Mouse (Mus musculus) kidney, embryonic 15.5 days (tissue): ENCODE results near the gene Lrig3. TPM values are rescaled to one million over a fixed set of nuclear protein-coding genes. Genes with fewer than 3 reads are reported as not detected.

Source experiments
- ATAC-seq: fragments of 200-750 bp; cut with Nextera tagmentation; replicated peaks from 2 replicates; pipeline ENCODE4 v1.8.0; 2017; ENCODE audit warnings: moderate TSS enrichment; ENCODE audit not compliant: low FRiP score
- H3K27ac ChIP-seq: fragments of 300-500 bp; sonication (generic); 2 replicates; pipeline ENCODE4 v1.5.1; 2015; ENCODE audit warnings: mild to moderate bottlenecking, inconsistent platforms
- H3K27me3 ChIP-seq: fragments of 300-500 bp; sonication (generic); 2 replicates; pipeline ENCODE4 v1.6.1; 2015; ENCODE audit warnings: inconsistent platforms
- H3K36me3 ChIP-seq: fragments of 300-500 bp; sonication (generic); 2 replicates; pipeline ENCODE4 v1.6.1; 2015; ENCODE audit warnings: inconsistent platforms
- H3K4me1 ChIP-seq: fragments of 300-500 bp; sonication (generic); 2 replicates; pipeline ENCODE4 v1.6.1; 2015; ENCODE audit warnings: inconsistent platforms
- H3K4me2 ChIP-seq: fragments of 300-500 bp; sonication (generic); 2 replicates; pipeline ENCODE4 v1.6.1; 2015; ENCODE audit warnings: moderate library complexity, mild to moderate bottlenecking, inconsistent platforms
- H3K4me3 ChIP-seq: fragments of 300-500 bp; sonication (generic); replicated peaks from 2 replicates; pipeline ENCODE4 v1.5.1; 2015; ENCODE audit warnings: mild to moderate bottlenecking, inconsistent platforms
- H3K9ac ChIP-seq: fragments of 300-500 bp; sonication (generic); 2 replicates; pipeline ENCODE4 v1.6.1; 2015; ENCODE audit warnings: mild to moderate bottlenecking, inconsistent platforms
- H3K9me3 ChIP-seq: fragments of 300-500 bp; sonication (generic); replicated peaks from 2 replicates; pipeline ENCODE4 v1.6.1; 2016; ENCODE audit warnings: inconsistent platforms
- WGBS: fragments of 180-500 bp; shearing (Covaris S2); methylation state at CpG from one replicate; pipeline ENCODE4 v1.1.7; 2015; ENCODE audit warnings: mixed read lengths; 5-methylcytosine and 5-hydroxymethylcytosine counted together
- polyA plus RNA-seq: library from polyadenylated mRNA; unstranded; fragments of >200 nt; fragmentation: Nextera tagmentation; extraction: Ambion mirVana; gene quantifications from 2 replicates; pipeline ENCODE4 v1.2.1, GENCODE M21; 2015

Gene Lrig3
- 22.6 and 24.0 TPM in 2 replicates for polyA plus RNA-seq

- Histone ChIP-seq H3K9ac (peak within 1 kb of the TSS; percentile 96), H3K27me3 (no peaks in the 10 kb centered on the region), H3K4me2 (peak within 1 kb of the TSS; percentile 71), H3K4me3 (peak within 1 kb of the TSS; percentile 93), H3K9me3 (no peaks in the 10 kb centered on the region), H3K4me1 (peaks cover 37% of the 10 kb centered on the region), H3K36me3 (no peaks in the 10 kb centered on the region), H3K27ac (peak within 1 kb of the TSS; percentile 97)
- peak; percentile 86 for ATAC-seq
- WGBS: under 1% methylated on average over 62 of the region's 62 CpGs
Observed at GRCm38 (mm10) chr10:125965968-125966480, at the start of gene Lrig3. Gene Lrig3 (plus strand): TSS chr10:125966168.

GRCm38 (mm10) chr10:125916781-125917180 lies 49.2 kb upstream of the Lrig3 start:
- Histone ChIP-seq H3K27ac (no peak overlapping the region), H3K4me1 (peaks cover 24% of the 10 kb centered on the region), H3K36me3 (no peaks in the 10 kb centered on the region), H3K9ac (no peak overlapping the region), H3K27me3 (no peaks in the 10 kb centered on the region), H3K9me3 (no peaks in the 10 kb centered on the region), H3K4me2 (peak overlapping the region; percentile 33), H3K4me3 (no peak overlapping the region)
- ATAC-seq: no peak
- WGBS: 40% methylated on average over 6 of the region's 6 CpGs

- WGBS: 4% methylated on average over 9 of the region's 9 CpGs
- H3K27ac ChIP-seq: no peak overlapping the region
- H3K4me2 ChIP-seq: peak overlapping the region; percentile 54
- H3K36me3 ChIP-seq: no peaks in the 10 kb centered on the region
- no peaks in the 10 kb centered on the region for H3K27me3 ChIP-seq
- ATAC-seq: peak; percentile 54; the same call in 1 of the 2 replicates
- no peak overlapping the region; the same call in 1 of the 2 replicates for H3K4me3 ChIP-seq
- peaks cover 25% of the 10 kb centered on the region for H3K4me1 ChIP-seq
- no peak overlapping the region for H3K9ac ChIP-seq
- no peaks in the 10 kb centered on the region for H3K9me3 ChIP-seq
Observed at GRCm38 (mm10) chr10:125917436-125917871, 48.5 kb upstream of the Lrig3 start.

- ATAC-seq: no peak
- Histone ChIP-seq H3K9me3 (no peaks in the 10 kb centered on the region), H3K4me2 (no peak overlapping the region), H3K4me3 (no peak overlapping the region), H3K9ac (no peak overlapping the region), H3K27me3 (no peaks in the 10 kb centered on the region), H3K4me1 (peaks cover 22% of the 10 kb centered on the region), H3K36me3 (no peaks in the 10 kb centered on the region), H3K27ac (no peak overlapping the region)
- 71% methylated on average over 1 of the region's 1 CpGs for WGBS
Observed at GRCm38 (mm10) chr10:125918994-125919393, 47.0 kb upstream of the Lrig3 start.

- 7% methylated on average over 6 of the region's 6 CpGs for WGBS
- H3K36me3 ChIP-seq: no peaks in the 10 kb centered on the region
- peak; percentile 88 for ATAC-seq
Observed at GRCm38 (mm10) chr10:125921654-125922446, 44.1 kb upstream of the Lrig3 start.

GRCm38 (mm10) chr10:125929961-125930360 lies 36.0 kb upstream of the Lrig3 start:
- 88% methylated on average over 3 of the region's 3 CpGs for WGBS
- Histone ChIP-seq H3K4me2 (no peak overlapping the region), H3K36me3 (no peaks in the 10 kb centered on the region), H3K27ac (no peak overlapping the region), H3K27me3 (no peaks in the 10 kb centered on the region), H3K9me3 (no peaks in the 10 kb centered on the region), H3K9ac (no peak overlapping the region), H3K4me1 (0 out of 2 replicates have a peak, but pooled peaks cover 5% of the 10 kb centered on the region), H3K4me3 (no peak overlapping the region)
- no peak for ATAC-seq

More at GRCm38 (mm10) chr10:125921654-125922446, 44.1 kb upstream of the Lrig3 start:
- H3K4me3 ChIP-seq: no peak overlapping the region
- H3K9me3 ChIP-seq: no peaks in the 10 kb centered on the region; the same call in 1 of the 2 replicates
- H3K9ac ChIP-seq: no peak overlapping the region
- no peak overlapping the region for H3K4me2 ChIP-seq
- peak overlapping the region; percentile 67 for H3K27ac ChIP-seq
- no peaks in the 10 kb centered on the region for H3K27me3 ChIP-seq
- peaks cover 17% of the 10 kb centered on the region for H3K4me1 ChIP-seq

GRCm38 (mm10) chr10:125933388-125933787 lies 32.6 kb upstream of the Lrig3 start:
- no peak overlapping the region for H3K27ac ChIP-seq
- no peaks in the 10 kb centered on the region for H3K36me3 ChIP-seq
- no peak overlapping the region for H3K4me3 ChIP-seq
- H3K27me3 ChIP-seq: no peaks in the 10 kb centered on the region
- no peak for ATAC-seq
- no peaks in the 10 kb centered on the region for H3K9me3 ChIP-seq
- H3K9ac ChIP-seq: no peak overlapping the region
- H3K4me2 ChIP-seq: no peak overlapping the region
- H3K4me1 ChIP-seq: peaks cover 17% of the 10 kb centered on the region
- WGBS: 69% methylated on average over 6 of the region's 6 CpGs

GRCm38 (mm10) chr10:125934095-125934494 lies 31.9 kb upstream of the Lrig3 start:
- Histone ChIP-seq H3K9me3 (no peaks in the 10 kb centered on the region), H3K27me3 (no peaks in the 10 kb centered on the region), H3K9ac (no peak overlapping the region), H3K4me3 (no peak overlapping the region), H3K27ac (no peak overlapping the region), H3K4me1 (peaks cover 23% of the 10 kb centered on the region), H3K4me2 (no peak overlapping the region), H3K36me3 (no peaks in the 10 kb centered on the region)
- ATAC-seq: no peak
- WGBS: 69% methylated on average over 3 of the region's 3 CpGs

GRCm38 (mm10) chr10:125937517-125938497 lies 28.2 kb upstream of the Lrig3 start:
- peak; percentile 70 for ATAC-seq
- Histone ChIP-seq H3K27ac (no peak overlapping the region; the same call in 1 of the 2 replicates), H3K27me3 (no peaks in the 10 kb centered on the region), H3K9ac (no peak overlapping the region), H3K4me1 (peaks cover 19% of the 10 kb centered on the region), H3K9me3 (no peaks in the 10 kb centered on the region), H3K36me3 (no peaks in the 10 kb centered on the region), H3K4me3 (no peak overlapping the region), H3K4me2 (no peak overlapping the region)
- 52% methylated on average over 11 of the region's 11 CpGs for WGBS

- no peaks in the 10 kb centered on the region for H3K9me3 ChIP-seq
- no peaks in the 10 kb centered on the region for H3K27me3 ChIP-seq
- no peak overlapping the region for H3K27ac ChIP-seq
- peaks cover 21% of the 10 kb centered on the region for H3K4me1 ChIP-seq
- H3K4me2 ChIP-seq: no peak overlapping the region
- H3K9ac ChIP-seq: no peak overlapping the region
- 64% methylated on average over 12 of the region's 12 CpGs for WGBS
- no peaks in the 10 kb centered on the region for H3K36me3 ChIP-seq
- ATAC-seq: no peak
- no peak overlapping the region for H3K4me3 ChIP-seq
Observed at GRCm38 (mm10) chr10:125938528-125939402, 27.2 kb upstream of the Lrig3 start.
